Mouse (Mus musculus): ENCODE measurements around the gene Tomm40.

DNA sequence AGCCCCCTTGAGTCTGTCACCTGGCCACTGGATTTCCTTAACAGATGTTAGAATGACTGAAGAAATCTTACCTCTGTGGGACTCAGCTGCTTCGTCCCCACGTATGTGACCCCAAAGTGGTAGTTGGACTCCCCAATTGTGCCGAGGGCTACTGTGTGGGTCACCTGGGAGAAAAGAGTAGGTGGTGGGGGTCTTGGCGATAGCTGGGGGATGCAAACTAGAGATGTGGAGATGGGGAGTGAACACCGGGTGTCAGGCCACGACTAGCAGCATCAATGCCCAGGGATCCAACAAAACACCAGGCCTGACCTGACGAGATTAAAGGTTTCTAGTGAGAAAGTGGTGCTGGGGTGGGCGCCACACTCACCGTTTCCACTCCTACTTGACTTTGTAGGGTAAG lies 1.6 kb downstream of the Tomm40 start:
- TF ChIP-seq CTCF (IDR thresholded peaks at IDR 0.05; ENCODE audit: low read depth) (no peak), EP300 (optimal IDR thresholded peaks at IDR 0.05) (no peak)

All from stomach, postnatal 0 days (tissue).